Mouse (Mus musculus) bone marrow macrophage, adult 2 months (primary cell): ENCODE results near the gene Hrasls.

Source experiments
- CTCF ChIP-seq: IDR thresholded peaks from 2 replicates; pipeline ENCODE4 v1.5.1; 2012; ENCODE audit warnings: low read depth, mild to moderate bottlenecking, low read length, moderate library complexity
- POLR2A ChIP-seq: IDR thresholded peaks from 2 replicates; pipeline ENCODE4 v1.6.1; 2012; ENCODE audit warnings: mild to moderate bottlenecking, low read depth, low read length, borderline replicate concordance

DNA sequence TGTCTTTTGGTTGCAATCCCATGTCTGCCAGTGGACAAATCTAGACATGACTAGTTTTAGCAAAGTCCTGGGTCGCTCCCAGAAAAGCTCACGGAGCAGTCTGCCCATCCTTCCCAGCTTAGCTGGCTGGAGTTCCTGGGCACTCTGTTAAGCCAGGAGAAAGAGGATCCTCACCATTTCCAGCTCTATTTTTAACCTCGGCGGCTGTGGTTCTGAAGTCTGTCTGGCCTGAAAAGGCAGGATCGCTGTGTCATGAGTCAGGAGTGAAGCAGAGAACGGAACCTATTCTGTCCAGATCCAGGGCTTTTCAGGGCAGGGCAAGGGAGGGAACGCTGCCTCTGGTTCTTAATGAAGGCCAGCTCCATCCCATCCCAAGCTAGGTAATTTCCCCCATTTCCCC lies 654 bp upstream of the Hrasls start:
- TF ChIP-seq CTCF (no peak), POLR2A (no peak)
